Mouse (Mus musculus) hindbrain, postnatal 0 days (tissue): Measurements from ENCODE around the gene Slamf6. TPM values are rescaled to one million over a fixed set of nuclear protein-coding genes. Genes with fewer than 3 reads are reported as not detected.
"Not testable (repeated sequence)": the region's sequence is repeated elsewhere in the genome, so short reads cannot be mapped to it uniquely, and the experiment has no call there.

Source experiments
- ATAC-seq: fragments of 200-750 bp; cut with Nextera tagmentation; 2 replicates; pipeline ENCODE4 v1.8.0; 2017; ENCODE audit warnings: mild to moderate bottlenecking, moderate TSS enrichment, moderate library complexity
- DNase-seq: peaks from one replicate; pipeline ENCODE4 v3.0.0-alpha.2; 2015; ENCODE audit warnings: low spot score
- H3K27ac ChIP-seq: fragments of 300-500 bp; sonication (generic); 2 replicates; pipeline ENCODE4 v1.5.1; 2014; ENCODE audit warnings: mild to moderate bottlenecking
- H3K27me3 ChIP-seq: fragments of 300-500 bp; sonication (generic); 2 replicates; pipeline ENCODE4 v1.6.1; 2014; ENCODE audit warnings: low read length, mixed read lengths; ENCODE audit not compliant: insufficient read depth
- H3K36me3 ChIP-seq: fragments of 300-500 bp; sonication (generic); 2 replicates; pipeline ENCODE4 v1.6.1; 2014; ENCODE audit warnings: low read length, mixed read lengths; ENCODE audit not compliant: insufficient read depth
- H3K4me1 ChIP-seq: fragments of 300-500 bp; sonication (generic); 2 replicates; pipeline ENCODE4 v1.6.1; 2014; ENCODE audit warnings: antibody characterized with exemption, low read length, mixed read lengths; ENCODE audit not compliant: insufficient read depth
- H3K4me2 ChIP-seq: fragments of 300-500 bp; sonication (generic); 2 replicates; pipeline ENCODE4 v1.6.1; 2014; ENCODE audit warnings: low read depth, mild to moderate bottlenecking, low read length, moderate library complexity, mixed read lengths
- H3K4me3 ChIP-seq: fragments of 300-500 bp; sonication (generic); 2 replicates; pipeline ENCODE4 v1.5.1; 2014; ENCODE audit warnings: low read length
- H3K9ac ChIP-seq: fragments of 300-500 bp; sonication (generic); replicated peaks from 2 replicates; pipeline ENCODE4 v1.6.1; 2014; ENCODE audit warnings: mild to moderate bottlenecking, low read length, moderate library complexity, mixed read lengths
- H3K9me3 ChIP-seq: fragments of 300-500 bp; sonication (generic); 2 replicates; pipeline ENCODE4 v1.6.1; 2016; ENCODE audit warnings: low read length, mixed read lengths
- CTCF ChIP-seq: IDR thresholded peaks from 2 replicates; pipeline ENCODE4 v1.5.1; 2016; ENCODE audit warnings: antibody characterized with exemption, control low read depth, low read depth
- WGBS: fragments of 180-500 bp; shearing (Covaris S2); extraction: QIAGEN DNeasy Blood & Tissue Kit; methylation state at CpG from one replicate; pipeline ENCODE4 v1.1.7; 2014; 5-methylcytosine and 5-hydroxymethylcytosine counted together
- polyA plus RNA-seq: library from polyadenylated mRNA; unstranded; fragments of >200 nt; fragmentation: Nextera tagmentation; extraction: Ambion mirVana; gene quantifications from 2 replicates; pipeline ENCODE4 v1.2.1, GENCODE M21; 2015
- total RNA-seq: library from RNA; depleted of rRNA; stranded (reverse); fragments of >200 nt; gene quantifications from 2 replicates; pipeline ENCODE4 v1.2.3, GENCODE M21; 2014; rRNA removed

The Slamf6 gene
- total RNA-seq: 0.42 TPM in 1 of 2 replicates, not detected in the other
- 0.15 TPM in 1 of 2 replicates, not detected in the other for polyA plus RNA-seq

DNA sequence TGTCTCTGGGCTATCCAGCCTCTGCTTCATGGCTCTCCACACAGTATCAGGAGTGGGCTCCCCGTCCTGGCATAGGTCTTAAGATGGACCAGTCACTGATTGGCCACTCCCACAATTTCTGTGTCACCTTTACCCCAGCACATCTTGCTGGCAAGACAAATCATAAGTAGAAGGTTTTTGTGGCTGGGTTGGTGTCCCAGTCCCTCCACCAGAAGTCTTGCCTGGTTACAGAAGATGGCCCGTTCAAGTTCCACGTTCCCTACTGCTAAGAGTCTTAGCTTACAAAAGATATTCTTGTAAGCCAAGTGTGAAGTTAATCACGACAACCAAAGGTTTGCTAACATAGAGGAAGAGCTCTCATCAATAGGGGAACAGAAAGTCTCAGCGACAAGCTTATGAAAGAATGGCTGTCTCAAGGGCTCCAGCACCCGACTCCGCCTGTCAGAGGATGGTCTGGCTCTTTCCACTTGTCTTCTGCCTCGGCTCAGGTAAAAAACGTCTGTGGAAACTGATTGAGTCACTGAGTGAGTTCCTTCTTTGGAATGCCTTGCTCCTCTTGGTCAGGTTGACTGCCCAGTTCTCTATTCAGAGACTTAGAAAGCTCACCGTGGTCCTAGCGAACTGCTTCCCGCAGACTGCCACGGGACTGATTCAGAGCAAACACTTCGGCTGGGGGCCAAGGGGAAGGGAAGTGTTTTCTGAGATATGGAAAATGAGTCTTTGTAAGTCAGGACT lies at the start of gene Slamf6:
TSS of gene Slamf6 (plus strand) at position 211 of the 735 bp plus-strand sequence.
- H3K4me3 ChIP-seq: no peak within 1 kb of the TSS
- no peaks in the 10 kb centered on the region for H3K27me3 ChIP-seq
- no peak within 1 kb of the TSS for H3K4me2 ChIP-seq
- no peak within 1 kb of the TSS for H3K27ac ChIP-seq
- no peaks in the 10 kb centered on the region for H3K36me3 ChIP-seq
- H3K9ac ChIP-seq: no peak within 1 kb of the TSS
- DNase-seq (no peak), ATAC-seq (no peak)
- 86% methylated on average over 14 of the region's 14 CpGs for WGBS
- no peaks in the 10 kb centered on the region for H3K9me3 ChIP-seq
- no peaks in the 10 kb centered on the region for H3K4me1 ChIP-seq
- no peak for TF ChIP-seq CTCF

DNA sequence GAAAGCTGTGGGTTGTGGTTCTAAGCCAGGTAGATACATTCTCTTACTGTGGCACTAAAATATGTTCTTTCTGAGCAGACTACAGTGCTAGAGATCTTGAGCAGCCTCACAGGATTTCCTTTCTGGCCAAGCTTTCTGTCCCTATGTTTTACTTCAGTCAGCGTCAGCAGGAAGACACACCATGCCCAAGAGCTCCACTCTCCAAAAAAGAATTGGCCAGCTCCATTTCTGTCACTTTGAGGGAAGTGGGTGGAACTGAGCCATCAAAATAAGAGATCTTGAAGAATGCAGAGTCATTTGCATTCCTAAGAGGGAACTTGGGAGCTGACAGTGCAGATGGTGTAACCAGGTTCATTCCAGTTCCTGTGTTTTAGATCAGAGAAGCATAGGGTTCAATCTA lies 30.3 kb upstream of the Slamf6 start:
- Histone ChIP-seq H3K27ac (no peak overlapping the region), H3K4me3 (no peak overlapping the region), H3K36me3 (no peaks in the 10 kb centered on the region), H3K27me3 (no peaks in the 10 kb centered on the region), H3K4me2 (no peak overlapping the region), H3K4me1 (no peaks in the 10 kb centered on the region), H3K9ac (no peak overlapping the region), H3K9me3 (no peaks in the 10 kb centered on the region)
- ATAC-seq (no peak), DNase-seq (no peak)
- 72% methylated on average over 1 of the region's 1 CpGs for WGBS
- no peak for TF ChIP-seq CTCF

DNA sequence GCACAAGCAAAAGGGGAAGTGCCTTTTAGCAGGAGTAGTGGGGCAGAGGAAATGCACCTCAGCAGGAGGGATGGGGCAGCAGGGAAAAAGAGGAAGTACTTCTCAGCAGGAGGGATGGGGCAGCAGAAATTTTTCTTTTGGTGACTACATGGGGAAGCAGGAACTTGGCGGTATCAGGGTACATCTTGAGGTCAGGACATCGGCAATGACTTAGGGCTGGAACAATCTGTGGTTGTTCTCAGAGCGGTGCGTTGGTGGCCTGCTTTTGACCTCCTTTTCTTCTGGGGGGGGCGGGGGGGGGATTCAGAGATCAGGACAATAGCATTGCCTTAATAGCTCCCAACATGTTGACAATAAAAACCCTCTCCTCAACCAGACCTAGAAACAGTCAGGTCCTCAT lies 22.0 kb upstream of the Slamf6 start, which contains the start of gene Gm10521:
TSS of gene Gm10521 (plus strand) at position 301 of the 400 bp plus-strand sequence.
- DNase-seq, H3K27ac ChIP-seq, H3K9me3 ChIP-seq, H3K4me2 ChIP-seq, H3K4me3 ChIP-seq, H3K9ac ChIP-seq, H3K4me1 ChIP-seq, H3K36me3 ChIP-seq, ATAC-seq, H3K27me3 ChIP-seq: not testable (repeated sequence)
- WGBS: 69% methylated on average over 5 of the region's 5 CpGs

DNA sequence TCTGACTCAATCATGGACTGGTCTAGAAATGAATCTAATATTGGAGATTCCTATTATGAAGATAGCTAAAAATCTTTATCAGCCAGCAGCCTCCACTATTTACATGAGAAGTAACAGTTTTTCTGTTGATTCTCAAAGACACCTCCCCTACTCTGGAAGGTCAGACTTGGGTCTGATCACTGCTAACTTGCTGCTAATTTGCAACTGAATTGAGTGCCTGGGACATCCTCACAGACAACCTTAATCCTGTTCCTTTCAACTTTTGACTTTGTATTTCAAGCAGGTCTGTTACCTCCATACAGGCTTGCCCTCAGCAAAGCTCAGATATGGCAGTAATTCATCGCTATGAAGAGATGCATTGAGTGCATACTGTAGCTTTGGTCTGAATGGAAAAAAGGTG lies 13.3 kb upstream of the Slamf6 start:
- H3K27me3 ChIP-seq: no peaks in the 10 kb centered on the region
- no peak overlapping the region for H3K9ac ChIP-seq
- no peaks in the 10 kb centered on the region for H3K9me3 ChIP-seq
- H3K4me2 ChIP-seq: no peak overlapping the region
- TF ChIP-seq CTCF: no peak
- H3K4me1 ChIP-seq: no peaks in the 10 kb centered on the region
- 81% methylated on average over 1 of the region's 1 CpGs for WGBS
- no peak for DNase-seq
- H3K36me3 ChIP-seq: no peaks in the 10 kb centered on the region
- H3K4me3 ChIP-seq: no peak overlapping the region
- ATAC-seq: no peak
- H3K27ac ChIP-seq: no peak overlapping the region

DNA sequence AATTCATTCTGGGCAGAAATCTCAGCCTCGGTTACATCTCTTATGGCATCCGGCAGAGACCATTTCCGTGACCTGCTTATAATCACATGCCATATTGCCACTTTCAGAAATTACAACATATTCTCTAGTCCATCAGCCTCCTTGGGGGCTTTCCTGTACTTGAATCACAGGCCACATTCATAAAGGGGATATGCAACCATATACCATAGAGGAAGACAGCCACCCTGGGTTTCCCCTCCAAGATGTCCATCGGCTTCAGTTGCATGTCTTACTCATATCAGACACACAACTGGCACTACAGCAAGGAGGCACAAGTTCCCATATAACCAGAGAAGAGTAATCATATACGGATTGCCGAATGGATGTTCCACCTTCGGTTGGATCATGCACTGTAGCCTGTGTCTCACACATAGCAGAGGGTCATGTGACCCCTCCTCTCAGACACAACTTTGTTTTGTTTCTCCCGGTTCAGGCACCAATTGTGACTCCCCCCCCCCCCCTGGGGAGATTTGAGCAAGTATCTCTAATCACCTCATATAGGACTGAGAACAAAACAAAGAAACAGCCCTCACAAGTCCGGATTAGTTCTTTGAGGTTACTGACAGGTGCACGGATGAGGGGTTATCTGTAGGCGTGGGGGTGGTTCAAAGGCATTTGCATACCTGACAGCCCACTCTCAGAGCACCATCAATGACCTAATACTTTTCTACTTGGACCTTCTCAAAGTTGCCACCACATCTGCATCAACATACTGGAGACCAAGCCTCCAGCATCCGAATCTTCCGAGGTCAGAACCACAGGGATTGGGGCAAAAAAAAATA lies 1.5 kb upstream of the Slamf6 start:
- TF ChIP-seq CTCF: no peak
- 78% methylated on average over 13 of the region's 13 CpGs for WGBS
- H3K9me3 ChIP-seq: no peaks in the 10 kb centered on the region
- ATAC-seq: no peak
- no peaks in the 10 kb centered on the region for H3K36me3 ChIP-seq
- H3K4me2 ChIP-seq: no peak overlapping the region
- DNase-seq: no peak
- no peaks in the 10 kb centered on the region for H3K27me3 ChIP-seq
- no peak overlapping the region for H3K27ac ChIP-seq
- H3K4me1 ChIP-seq: no peaks in the 10 kb centered on the region
- H3K4me3 ChIP-seq: no peak overlapping the region
- no peak overlapping the region for H3K9ac ChIP-seq

DNA sequence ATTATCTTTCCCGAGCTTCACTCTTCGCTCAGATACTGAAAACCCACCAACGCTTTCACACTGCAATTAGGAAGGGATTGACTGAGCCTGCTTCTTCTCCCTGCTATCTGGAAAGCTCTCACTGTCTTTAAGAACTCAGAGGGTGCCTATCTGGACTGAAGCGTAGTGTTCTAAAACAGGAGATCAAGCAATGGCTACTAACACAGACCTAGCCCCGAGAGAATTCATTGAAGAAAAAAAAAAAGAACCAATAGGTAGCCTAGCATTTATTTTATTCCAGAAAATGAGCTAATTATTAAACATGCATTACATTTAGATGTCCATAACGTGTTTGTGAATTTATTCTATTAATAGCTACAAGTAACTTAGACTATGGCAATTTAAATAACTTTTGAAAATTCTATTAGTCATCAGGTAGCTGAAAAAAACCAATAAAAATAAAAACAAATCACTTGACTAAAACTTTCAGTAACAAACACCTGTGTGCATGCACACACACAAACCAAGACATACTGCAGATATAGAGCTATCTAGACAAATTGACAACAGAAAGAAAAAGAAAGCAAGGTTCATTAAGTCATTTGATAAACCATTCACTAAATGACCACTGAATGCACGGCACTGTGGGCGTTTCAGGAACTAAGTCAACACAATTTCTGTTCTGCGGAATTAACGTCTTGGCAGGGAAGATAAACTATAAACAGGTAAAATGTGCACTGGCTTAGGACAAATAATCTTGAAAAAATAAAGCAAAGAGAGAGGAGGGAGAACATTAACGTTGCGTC lies 1.0 kb downstream of the Slamf6 start:
- H3K27me3 ChIP-seq: no peaks in the 10 kb centered on the region
- WGBS: 88% methylated on average over 12 of the region's 12 CpGs
- H3K4me3 ChIP-seq: no peak overlapping the region
- H3K9me3 ChIP-seq: no peaks in the 10 kb centered on the region
- H3K36me3 ChIP-seq: no peaks in the 10 kb centered on the region
- no peak overlapping the region for H3K4me2 ChIP-seq
- DNase-seq (no peak), ATAC-seq (no peak)
- no peak overlapping the region for H3K9ac ChIP-seq
- no peaks in the 10 kb centered on the region for H3K4me1 ChIP-seq
- no peak for TF ChIP-seq CTCF
- no peak overlapping the region for H3K27ac ChIP-seq
